Mouse (Mus musculus): ENCODE measurements around the gene Itga9. TPM values are rescaled to one million over a fixed set of nuclear protein-coding genes. Genes with fewer than 3 reads are reported as not detected.

The Itga9 gene
- polyA plus RNA-seq, 1 experiment = 9.0 TPM

DNA sequence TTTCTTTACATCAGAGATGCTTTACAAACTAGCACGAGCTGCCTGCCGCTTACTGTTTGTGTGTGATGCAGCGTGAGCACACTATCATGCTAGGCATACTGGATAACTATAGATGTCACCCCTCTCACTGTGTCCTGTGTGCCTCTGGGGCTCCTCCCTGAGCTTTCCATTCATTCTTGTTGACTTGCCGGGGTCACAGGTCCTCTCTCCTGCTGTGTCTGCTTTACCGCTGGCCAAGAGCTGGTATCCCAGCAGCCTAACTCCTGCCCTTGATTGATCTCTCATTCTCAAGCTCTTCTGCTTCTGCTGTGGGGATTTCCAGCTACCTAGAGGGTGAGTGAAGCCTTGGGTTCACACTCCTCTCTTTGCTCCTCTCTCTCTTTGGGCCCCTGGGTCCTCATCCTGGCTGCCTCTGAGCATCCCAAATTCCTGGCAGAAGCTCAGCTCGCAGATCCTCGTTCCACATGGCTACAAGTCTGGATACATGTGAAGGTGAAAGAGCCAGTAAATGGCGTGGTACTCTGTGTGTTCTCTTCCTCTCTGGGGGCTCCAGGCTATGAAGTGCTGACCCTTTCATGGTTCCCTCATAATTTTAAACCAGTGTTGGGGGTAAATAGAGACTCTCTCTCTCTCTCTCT lies 155.6 kb downstream of the Itga9 start:
- Histone ChIP-seq H3K4me3 (ENCODE audit: control insufficient read depth, insufficient read depth, low read length) (no peak overlapping the region), H3K27ac (ENCODE audit: control insufficient read depth, insufficient read depth, low read length) (no peak overlapping the region), H3K27me3 (ENCODE audit: control insufficient read depth, insufficient read depth, low read length) (no peaks in the 10 kb centered on the region), H3K4me1 (replicated peaks; ENCODE audit: control insufficient read depth, insufficient read depth, low read length) (peaks cover 3% of the 10 kb centered on the region; the same call in 1 of the 2 replicates), H3K36me3 (ENCODE audit: control insufficient read depth, insufficient read depth, low read length) (no peaks in the 10 kb centered on the region)
- DNase-seq = no peak
- WGBS = 93% methylated on average over 8 of the region's 8 CpGs
- TF ChIP-seq POLR2A (IDR thresholded peaks at IDR 0.05; ENCODE audit: control insufficient read depth, extremely low read depth, insufficient read depth, low read length, poor library complexity) = no peak
- TF ChIP-seq CTCF (IDR thresholded peaks at IDR 0.05; ENCODE audit: borderline replicate concordance, control insufficient read depth, extremely low read depth, insufficient read depth, low read length, poor library complexity) = no peak

DNA sequence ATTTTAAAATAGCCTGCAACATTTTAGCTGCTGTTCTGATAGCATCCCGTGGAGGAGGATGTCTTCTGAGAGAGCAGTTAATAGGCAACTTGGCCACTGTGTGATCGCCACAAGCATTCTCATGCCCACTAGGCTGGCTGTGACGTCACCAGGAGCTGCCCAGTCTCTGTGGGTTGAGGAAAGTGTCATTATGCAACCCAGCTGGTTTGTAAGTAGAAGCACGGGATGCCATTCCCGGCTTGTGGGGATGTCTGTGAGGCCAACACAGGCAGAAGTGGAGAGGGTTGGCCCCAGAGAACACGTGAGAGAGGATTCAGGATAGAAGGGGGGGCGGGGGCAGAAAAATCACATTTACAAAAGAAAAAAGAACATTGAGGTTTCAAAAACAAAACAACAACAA lies 156.3 kb downstream of the Itga9 start:
- H3K27me3 ChIP-seq (ENCODE audit: control insufficient read depth, insufficient read depth, low read length) = no peaks in the 10 kb centered on the region
- no peak overlapping the region for H3K27ac ChIP-seq (ENCODE audit: control insufficient read depth, insufficient read depth, low read length)
- DNase-seq = no peak

GRCm38 (mm10) chr9:118763203-118763602 lies 156.7 kb downstream of the Itga9 start:
- Histone ChIP-seq H3K27ac (ENCODE audit: control insufficient read depth, insufficient read depth, low read length) (no peak overlapping the region), H3K36me3 (ENCODE audit: control insufficient read depth, insufficient read depth, low read length) (no peaks in the 10 kb centered on the region), H3K4me3 (ENCODE audit: control insufficient read depth, insufficient read depth, low read length) (no peak overlapping the region), H3K4me1 (replicated peaks; ENCODE audit: control insufficient read depth, insufficient read depth, low read length) (peaks cover 3% of the 10 kb centered on the region; the same call in 1 of the 2 replicates), H3K27me3 (ENCODE audit: control insufficient read depth, insufficient read depth, low read length) (no peaks in the 10 kb centered on the region)
- no peak for DNase-seq
- 100% methylated on average over 4 of the region's 4 CpGs for WGBS
- no peak for TF ChIP-seq POLR2A (IDR thresholded peaks at IDR 0.05; ENCODE audit: control insufficient read depth, extremely low read depth, insufficient read depth, low read length, poor library complexity)
- no peak for TF ChIP-seq CTCF (IDR thresholded peaks at IDR 0.05; ENCODE audit: borderline replicate concordance, control insufficient read depth, extremely low read depth, insufficient read depth, low read length, poor library complexity)

More for the DNA sequence above, 156.3 kb downstream of the Itga9 start:
- H3K36me3 ChIP-seq (ENCODE audit: control insufficient read depth, insufficient read depth, low read length) = no peaks in the 10 kb centered on the region
- peaks cover 3% of the 10 kb centered on the region; the same call in 1 of the 2 replicates for H3K4me1 ChIP-seq (replicated peaks; ENCODE audit: control insufficient read depth, insufficient read depth, low read length)
- TF ChIP-seq CTCF (IDR thresholded peaks at IDR 0.05; ENCODE audit: borderline replicate concordance, control insufficient read depth, extremely low read depth, insufficient read depth, low read length, poor library complexity) = no peak
- TF ChIP-seq POLR2A (IDR thresholded peaks at IDR 0.05; ENCODE audit: control insufficient read depth, extremely low read depth, insufficient read depth, low read length, poor library complexity) = no peak
- WGBS = 86% methylated on average over 7 of the region's 7 CpGs
- H3K4me3 ChIP-seq (ENCODE audit: control insufficient read depth, insufficient read depth, low read length) = no peak overlapping the region

GRCm38 (mm10) chr9:118763646-118764045 lies 157.2 kb downstream of the Itga9 start:
- Histone ChIP-seq H3K27ac (ENCODE audit: control insufficient read depth, insufficient read depth, low read length) (no peak overlapping the region), H3K4me3 (ENCODE audit: control insufficient read depth, insufficient read depth, low read length) (no peak overlapping the region), H3K4me1 (replicated peaks; ENCODE audit: control insufficient read depth, insufficient read depth, low read length) (peaks cover 4% of the 10 kb centered on the region; the same call in 1 of the 2 replicates), H3K36me3 (ENCODE audit: control insufficient read depth, insufficient read depth, low read length) (no peaks in the 10 kb centered on the region), H3K27me3 (ENCODE audit: control insufficient read depth, insufficient read depth, low read length) (no peaks in the 10 kb centered on the region)
- no peak for TF ChIP-seq POLR2A (IDR thresholded peaks at IDR 0.05; ENCODE audit: control insufficient read depth, extremely low read depth, insufficient read depth, low read length, poor library complexity)
- 94% methylated on average over 3 of the region's 3 CpGs for WGBS
- DNase-seq = no peak

DNA sequence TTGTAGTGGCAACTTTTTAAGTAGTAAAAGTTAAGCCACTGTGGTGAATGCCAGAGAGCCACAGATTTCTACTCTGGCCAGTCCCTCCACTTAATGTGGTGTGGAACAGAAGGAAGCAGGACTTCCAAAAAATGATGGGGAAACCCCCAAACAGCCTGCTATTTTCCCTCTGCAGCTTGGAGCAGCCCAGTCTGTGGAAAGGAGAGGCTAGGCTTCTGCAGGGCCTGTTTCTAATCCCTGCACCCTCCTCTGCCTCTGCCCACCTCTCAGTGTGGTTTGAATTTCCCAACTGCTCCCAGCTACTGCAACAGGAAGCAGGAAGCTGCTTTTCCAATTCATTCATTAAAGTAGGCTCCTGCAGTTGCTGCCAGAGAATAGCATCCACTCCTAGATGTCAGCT lies 158.6 kb downstream of the Itga9 start:
- H3K36me3 ChIP-seq (ENCODE audit: control insufficient read depth, insufficient read depth, low read length) = no peaks in the 10 kb centered on the region
- no peak for DNase-seq
- no peak overlapping the region for H3K4me3 ChIP-seq (ENCODE audit: control insufficient read depth, insufficient read depth, low read length)
- TF ChIP-seq CTCF (IDR thresholded peaks at IDR 0.05; ENCODE audit: borderline replicate concordance, control insufficient read depth, extremely low read depth, insufficient read depth, low read length, poor library complexity) (no peak), POLR2A (IDR thresholded peaks at IDR 0.05; ENCODE audit: control insufficient read depth, extremely low read depth, insufficient read depth, low read length, poor library complexity) (no peak)
- H3K4me1 ChIP-seq (replicated peaks; ENCODE audit: control insufficient read depth, insufficient read depth, low read length) = peaks cover 4% of the 10 kb centered on the region; the same call in 1 of the 2 replicates
- H3K27ac ChIP-seq (ENCODE audit: control insufficient read depth, insufficient read depth, low read length) = no peak overlapping the region
- H3K27me3 ChIP-seq (ENCODE audit: control insufficient read depth, insufficient read depth, low read length) = no peaks in the 10 kb centered on the region

GRCm38 (mm10) chr9:118767008-118767407 lies 160.5 kb downstream of the Itga9 start:
- no peak overlapping the region for H3K4me3 ChIP-seq (ENCODE audit: control insufficient read depth, insufficient read depth, low read length)
- WGBS = 97% methylated on average over 7 of the region's 7 CpGs

GRCm38 (mm10) chr9:118768596-118768995 lies 162.1 kb downstream of the Itga9 start:
- Histone ChIP-seq H3K36me3 (ENCODE audit: control insufficient read depth, insufficient read depth, low read length) (no peaks in the 10 kb centered on the region), H3K4me3 (ENCODE audit: control insufficient read depth, insufficient read depth, low read length) (no peak overlapping the region), H3K4me1 (replicated peaks; ENCODE audit: control insufficient read depth, insufficient read depth, low read length) (peaks cover 3% of the 10 kb centered on the region; the same call in 1 of the 2 replicates), H3K27me3 (ENCODE audit: control insufficient read depth, insufficient read depth, low read length) (no peaks in the 10 kb centered on the region), H3K27ac (ENCODE audit: control insufficient read depth, insufficient read depth, low read length) (no peak overlapping the region)
- 89% methylated on average over 4 of the region's 4 CpGs for WGBS
- no peak for TF ChIP-seq CTCF (IDR thresholded peaks at IDR 0.05; ENCODE audit: borderline replicate concordance, control insufficient read depth, extremely low read depth, insufficient read depth, low read length, poor library complexity)
- no peak for TF ChIP-seq POLR2A (IDR thresholded peaks at IDR 0.05; ENCODE audit: control insufficient read depth, extremely low read depth, insufficient read depth, low read length, poor library complexity)
- DNase-seq = no peak

More at GRCm38 (mm10) chr9:118767008-118767407, 160.5 kb downstream of the Itga9 start:
- Histone ChIP-seq H3K36me3 (ENCODE audit: control insufficient read depth, insufficient read depth, low read length) (no peaks in the 10 kb centered on the region), H3K4me1 (replicated peaks; ENCODE audit: control insufficient read depth, insufficient read depth, low read length) (peaks cover 3% of the 10 kb centered on the region; the same call in 1 of the 2 replicates), H3K27me3 (ENCODE audit: control insufficient read depth, insufficient read depth, low read length) (no peaks in the 10 kb centered on the region), H3K27ac (ENCODE audit: control insufficient read depth, insufficient read depth, low read length) (no peak overlapping the region)
- TF ChIP-seq POLR2A (IDR thresholded peaks at IDR 0.05; ENCODE audit: control insufficient read depth, extremely low read depth, insufficient read depth, low read length, poor library complexity) (no peak), CTCF (IDR thresholded peaks at IDR 0.05; ENCODE audit: borderline replicate concordance, control insufficient read depth, extremely low read depth, insufficient read depth, low read length, poor library complexity) (no peak)
- no peak for DNase-seq

All from thymus, adult 2 months (tissue).